Mouse (Mus musculus): ENCODE measurements at regions not wholly inside any gene's neighbourhood (a gene's known extent, or its start where the extent isn't known, plus 50 kb on each side); places are given as distances from the start of the nearest gene placed in this dataset.

GRCm38 (mm10) chr16:70621750-70622149 lies 308.0 kb downstream of the Gbe1 start:
- 76% methylated on average over 3 of the region's 3 CpGs for WGBS
- Histone ChIP-seq H3K9ac (ENCODE audit: low read depth, low read length) (no peak overlapping the region), H3K4me1 (ENCODE audit: control insufficient read depth, insufficient read depth, low read length) (no peaks in the 10 kb centered on the region), H3K27ac (replicated peaks; ENCODE audit: insufficient read depth, low read depth, low read length) (no peak overlapping the region), H3K4me3 (ENCODE audit: insufficient read depth, low read depth, low read length) (no peak overlapping the region), H3K27me3 (ENCODE audit: control insufficient read depth, insufficient read depth, low read length) (no peaks in the 10 kb centered on the region), H3K79me2 (ENCODE audit: control insufficient read depth, insufficient read depth, low read length) (no peaks in the 10 kb centered on the region), H3K36me3 (ENCODE audit: control insufficient read depth, insufficient read depth, low read length) (no peaks in the 10 kb centered on the region)
- TF ChIP-seq POLR2A (IDR thresholded peaks at IDR 0.05; ENCODE audit: extremely low read depth, insufficient read depth, low read length) (no peak), CTCF (IDR thresholded peaks at IDR 0.05; ENCODE audit: low read depth, low read length) (no peak)
- no peak for DNase-seq (ENCODE audit: extremely low read depth, low read depth, low spot score)

GRCm38 (mm10) chr16:70643630-70644264 lies 330.0 kb downstream of the Gbe1 start:
- WGBS = 85% methylated on average over 9 of the region's 9 CpGs
- TF ChIP-seq POLR2A (IDR thresholded peaks at IDR 0.05; ENCODE audit: extremely low read depth, insufficient read depth, low read length) (no peak), CTCF (IDR thresholded peaks at IDR 0.05; ENCODE audit: low read depth, low read length) (no peak)
- Histone ChIP-seq H3K4me3 (ENCODE audit: insufficient read depth, low read depth, low read length) (no peak overlapping the region), H3K27me3 (ENCODE audit: control insufficient read depth, insufficient read depth, low read length) (no peaks in the 10 kb centered on the region), H3K4me1 (ENCODE audit: control insufficient read depth, insufficient read depth, low read length) (no peaks in the 10 kb centered on the region), H3K36me3 (ENCODE audit: control insufficient read depth, insufficient read depth, low read length) (no peaks in the 10 kb centered on the region), H3K27ac (replicated peaks; ENCODE audit: insufficient read depth, low read depth, low read length) (no peak overlapping the region), H3K79me2 (ENCODE audit: control insufficient read depth, insufficient read depth, low read length) (no peaks in the 10 kb centered on the region), H3K9ac (ENCODE audit: low read depth, low read length) (no peak overlapping the region)
- no peak for DNase-seq (ENCODE audit: extremely low read depth, low read depth, low spot score)

- Histone ChIP-seq H3K4me3 (ENCODE audit: insufficient read depth, low read depth, low read length) (no peak overlapping the region), H3K27ac (replicated peaks; ENCODE audit: insufficient read depth, low read depth, low read length) (no peak overlapping the region), H3K36me3 (ENCODE audit: control insufficient read depth, insufficient read depth, low read length) (no peaks in the 10 kb centered on the region), H3K4me1 (ENCODE audit: control insufficient read depth, insufficient read depth, low read length) (no peaks in the 10 kb centered on the region), H3K79me2 (ENCODE audit: control insufficient read depth, insufficient read depth, low read length) (no peaks in the 10 kb centered on the region), H3K27me3 (ENCODE audit: control insufficient read depth, insufficient read depth, low read length) (no peaks in the 10 kb centered on the region), H3K9ac (ENCODE audit: low read depth, low read length) (no peak overlapping the region)
- no peak for DNase-seq (ENCODE audit: extremely low read depth, low read depth, low spot score)
- 78% methylated on average over 8 of the region's 8 CpGs for WGBS
- TF ChIP-seq CTCF (IDR thresholded peaks at IDR 0.05; ENCODE audit: low read depth, low read length) (no peak), POLR2A (IDR thresholded peaks at IDR 0.05; ENCODE audit: extremely low read depth, insufficient read depth, low read length) (no peak)
Measured at GRCm38 (mm10) chr16:70644695-70645279, 331.0 kb downstream of the Gbe1 start.

- H3K36me3 ChIP-seq (ENCODE audit: control insufficient read depth, insufficient read depth, low read length) = no peaks in the 10 kb centered on the region
- H3K4me3 ChIP-seq (ENCODE audit: insufficient read depth, low read depth, low read length) = no peak overlapping the region
- H3K9ac ChIP-seq (ENCODE audit: low read depth, low read length) = no peak overlapping the region
- H3K27me3 ChIP-seq (ENCODE audit: control insufficient read depth, insufficient read depth, low read length) = no peaks in the 10 kb centered on the region
- WGBS = 59% methylated on average over 6 of the region's 6 CpGs
- TF ChIP-seq POLR2A (IDR thresholded peaks at IDR 0.05; ENCODE audit: extremely low read depth, insufficient read depth, low read length) (no peak), CTCF (IDR thresholded peaks at IDR 0.05; ENCODE audit: low read depth, low read length) (no peak)
- H3K27ac ChIP-seq (replicated peaks; ENCODE audit: insufficient read depth, low read depth, low read length) = no peak overlapping the region
- H3K79me2 ChIP-seq (ENCODE audit: control insufficient read depth, insufficient read depth, low read length) = no peaks in the 10 kb centered on the region
- no peak for DNase-seq (ENCODE audit: extremely low read depth, low read depth, low spot score)
- H3K4me1 ChIP-seq (ENCODE audit: control insufficient read depth, insufficient read depth, low read length) = no peaks in the 10 kb centered on the region
Measured at GRCm38 (mm10) chr16:70654429-70655081, 340.8 kb downstream of the Gbe1 start.

GRCm38 (mm10) chr16:70689826-70690225 lies 376.1 kb downstream of the Gbe1 start:
- 76% methylated on average over 6 of the region's 6 CpGs for WGBS
- DNase-seq (ENCODE audit: extremely low read depth, low read depth, low spot score) = no peak
- TF ChIP-seq CTCF (IDR thresholded peaks at IDR 0.05; ENCODE audit: low read depth, low read length) (no peak), POLR2A (IDR thresholded peaks at IDR 0.05; ENCODE audit: extremely low read depth, insufficient read depth, low read length) (no peak)

More at GRCm38 (mm10) chr16:70689826-70690225, 376.1 kb downstream of the Gbe1 start:
- Histone ChIP-seq H3K4me1 (ENCODE audit: control insufficient read depth, insufficient read depth, low read length) (no peaks in the 10 kb centered on the region), H3K27me3 (ENCODE audit: control insufficient read depth, insufficient read depth, low read length) (no peaks in the 10 kb centered on the region), H3K27ac (replicated peaks; ENCODE audit: insufficient read depth, low read depth, low read length) (no peak overlapping the region), H3K36me3 (ENCODE audit: control insufficient read depth, insufficient read depth, low read length) (no peaks in the 10 kb centered on the region), H3K79me2 (ENCODE audit: control insufficient read depth, insufficient read depth, low read length) (no peaks in the 10 kb centered on the region), H3K4me3 (ENCODE audit: insufficient read depth, low read depth, low read length) (no peak overlapping the region), H3K9ac (ENCODE audit: low read depth, low read length) (no peak overlapping the region)

All from liver, adult 2 months (tissue).